Mouse (Mus musculus) stomach, postnatal 0 days (tissue): ENCODE data around the gene Cryl1. TPM values are rescaled to one million over a fixed set of nuclear protein-coding genes. Genes with fewer than 3 reads are reported as not detected.

Experiments
- ATAC-seq: fragments of 200-750 bp; cut with Nextera tagmentation; 2 replicates; pipeline ENCODE4 v1.8.0; 2017; ENCODE audit not compliant: low FRiP score, low TSS enrichment
- DNase-seq: peaks from one replicate; pipeline ENCODE4 v3.0.0-alpha.2; 2016; ENCODE audit warnings: low spot score
- H3K27ac ChIP-seq: fragments of 300-500 bp; sonication (generic); replicated peaks from 2 replicates; pipeline ENCODE4 v1.5.1; 2014; ENCODE audit warnings: mild to moderate bottlenecking, control low read depth
- H3K27me3 ChIP-seq: fragments of 300-500 bp; sonication (generic); 2 replicates; pipeline ENCODE4 v1.6.1; 2014; ENCODE audit warnings: low read length; ENCODE audit not compliant: control insufficient read depth, insufficient read depth
- H3K36me3 ChIP-seq: fragments of 300-500 bp; sonication (generic); 2 replicates; pipeline ENCODE4 v1.6.1; 2014; ENCODE audit warnings: low read length, mixed read lengths; ENCODE audit not compliant: control insufficient read depth, insufficient read depth
- H3K4me1 ChIP-seq: fragments of 300-500 bp; sonication (generic); replicated peaks from 2 replicates; pipeline ENCODE4 v1.6.1; 2014; ENCODE audit warnings: antibody characterized with exemption; ENCODE audit not compliant: control insufficient read depth, insufficient read depth
- H3K4me2 ChIP-seq: fragments of 300-500 bp; sonication (generic); replicated peaks from 2 replicates; pipeline ENCODE4 v1.6.1; 2014; ENCODE audit warnings: low read depth, mild to moderate bottlenecking, control low read depth, moderate library complexity
- H3K4me3 ChIP-seq: fragments of 300-500 bp; sonication (generic); 2 replicates; pipeline ENCODE4 v1.5.1; 2014; ENCODE audit warnings: low read depth, low read length, control low read depth
- H3K9ac ChIP-seq: fragments of 300-500 bp; sonication (generic); 2 replicates; pipeline ENCODE4 v1.6.1; 2014; ENCODE audit warnings: mild to moderate bottlenecking, low read length, control low read depth, mixed read lengths
- H3K9me3 ChIP-seq: fragments of 300-500 bp; sonication (generic); 2 replicates; pipeline ENCODE4 v1.6.1; 2016; ENCODE audit warnings: low read length; ENCODE audit not compliant: control insufficient read depth
- CTCF ChIP-seq: IDR thresholded peaks from 2 replicates; pipeline ENCODE4 v1.5.1; 2016; ENCODE audit warnings: antibody characterized with exemption, low read depth, mild to moderate bottlenecking, moderate library complexity
- EP300 ChIP-seq: optimal IDR thresholded peaks from 2 replicates; pipeline ENCODE3; 2016; ENCODE audit warnings: antibody characterized with exemption
- WGBS: fragments of 180-500 bp; shearing (Covaris S2); extraction: QIAGEN DNeasy Blood & Tissue Kit; methylation state at CpG from one replicate; pipeline ENCODE4 v1.1.7; 2014; 5-methylcytosine and 5-hydroxymethylcytosine counted together
- polyA plus RNA-seq: library from polyadenylated mRNA; unstranded; fragments of >200 nt; fragmentation: Nextera tagmentation; extraction: Ambion mirVana; gene quantifications from 2 replicates; pipeline ENCODE4 v1.2.1, GENCODE M21; 2015

The Cryl1 gene
- polyA plus RNA-seq = 49.8 and 51.3 TPM in 2 replicates

- Histone ChIP-seq H3K27ac (peak within 1 kb of the TSS; percentile 83), H3K4me2 (peak within 1 kb of the TSS; percentile 91), H3K9ac (peak within 1 kb of the TSS; percentile 79), H3K9me3 (no peaks in the 10 kb centered on the region), H3K4me3 (peak within 1 kb of the TSS; percentile 65), H3K4me1 (no peaks in the 10 kb centered on the region), H3K27me3 (no peaks in the 10 kb centered on the region), H3K36me3 (no peaks in the 10 kb centered on the region)
- TF ChIP-seq EP300 = no peak
- TF ChIP-seq CTCF = no peak
- 3% methylated on average over 43 of the region's 43 CpGs for WGBS
- DNase-seq (peak; percentile 98), ATAC-seq (peak; percentile 99)
These were observed at the start of gene Cryl1 for GRCm38 (mm10) chr14:57398065-57398757. Cryl1 (minus strand) TSS chr14:57398529.

- Histone ChIP-seq H3K9me3 (no peaks in the 10 kb centered on the region), H3K9ac (no peak overlapping the region), H3K36me3 (no peaks in the 10 kb centered on the region), H3K4me2 (no peak overlapping the region), H3K27me3 (no peaks in the 10 kb centered on the region), H3K27ac (no peak overlapping the region), H3K4me1 (no peaks in the 10 kb centered on the region), H3K4me3 (no peak overlapping the region)
- no peak for TF ChIP-seq CTCF
- TF ChIP-seq EP300 = no peak
- no peak for DNase-seq
- no peak for ATAC-seq
- WGBS = 78% methylated on average over 2 of the region's 2 CpGs
These were observed 32.1 kb upstream of the Cryl1 start for GRCm38 (mm10) chr14:57430451-57430850.

- H3K9ac ChIP-seq = peak overlapping the region; percentile 81
- H3K4me2 ChIP-seq = peak overlapping the region; percentile 82
- no peak for TF ChIP-seq CTCF
- TF ChIP-seq EP300 = no peak
- no peaks in the 10 kb centered on the region for H3K9me3 ChIP-seq
- no peaks in the 10 kb centered on the region for H3K27me3 ChIP-seq
- ATAC-seq (no peak; the same call in 1 of the 2 replicates), DNase-seq (no peak)
- WGBS = under 1% methylated on average over 24 of the region's 24 CpGs
- H3K27ac ChIP-seq = 0 out of 2 replicates have a peak overlapping the region, but pooled peaks have one; percentile 25
- no peaks in the 10 kb centered on the region for H3K36me3 ChIP-seq
- no peaks in the 10 kb centered on the region for H3K4me1 ChIP-seq
- H3K4me3 ChIP-seq = peak overlapping the region; percentile 86
These were observed 25.9 kb upstream of the Cryl1 start for GRCm38 (mm10) chr14:57424212-57424561.

- Histone ChIP-seq H3K36me3 (no peaks in the 10 kb centered on the region), H3K4me2 (peak within 1 kb of the TSS; percentile 82), H3K4me1 (no peaks in the 10 kb centered on the region), H3K9me3 (no peaks in the 10 kb centered on the region), H3K9ac (peak within 1 kb of the TSS; percentile 81), H3K4me3 (peak within 1 kb of the TSS; percentile 86), H3K27me3 (no peaks in the 10 kb centered on the region), H3K27ac (0 out of 2 replicates have a peak within 1 kb of the TSS, but pooled peaks have one; percentile 30)
- peak; percentile 100 for ATAC-seq
- WGBS = 4% methylated on average over 42 of the region's 42 CpGs
- TF ChIP-seq EP300 = no peak
- peak; percentile 44 for TF ChIP-seq CTCF
- DNase-seq = peak; percentile 96
These were observed 25.3 kb upstream of the Cryl1 start, which contains the start of gene Ift88 for GRCm38 (mm10) chr14:57423432-57424211. Ift88 (plus strand) TSS chr14:57424062.

DNA sequence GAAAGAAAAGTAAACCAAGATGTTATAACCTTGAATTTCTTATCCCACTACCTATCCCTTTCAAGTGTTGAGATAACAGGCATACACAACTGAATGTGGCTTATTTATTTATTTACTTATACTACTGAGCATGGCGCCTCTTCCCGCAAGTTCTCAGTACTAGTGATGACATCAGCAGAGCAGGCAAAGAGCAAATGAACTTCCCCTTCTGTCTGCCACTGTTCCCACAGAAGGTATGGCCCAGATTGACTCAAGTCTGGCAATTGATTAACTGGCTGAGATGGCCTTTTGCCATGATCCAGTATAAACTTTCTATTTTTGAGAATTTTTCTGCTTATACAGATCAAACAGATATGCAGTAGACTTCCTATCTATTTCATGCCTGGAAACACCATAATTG is 18.9 kb upstream of the Cryl1 start:
- Histone ChIP-seq H3K4me3 (no peak overlapping the region), H3K4me1 (no peaks in the 10 kb centered on the region), H3K27me3 (no peaks in the 10 kb centered on the region), H3K9ac (no peak overlapping the region), H3K9me3 (no peaks in the 10 kb centered on the region), H3K4me2 (no peak overlapping the region), H3K36me3 (no peaks in the 10 kb centered on the region), H3K27ac (no peak overlapping the region)
- no peak for DNase-seq
- WGBS = 78% methylated on average over 2 of the region's 2 CpGs
- no peak for ATAC-seq
- TF ChIP-seq CTCF = no peak
- no peak for TF ChIP-seq EP300
